Mouse (Mus musculus): Measurements from ENCODE around the gene Itpr1.
A peak's percentile ranks its signal among the peaks of the same experiment; 100 is the strongest.

DNA sequence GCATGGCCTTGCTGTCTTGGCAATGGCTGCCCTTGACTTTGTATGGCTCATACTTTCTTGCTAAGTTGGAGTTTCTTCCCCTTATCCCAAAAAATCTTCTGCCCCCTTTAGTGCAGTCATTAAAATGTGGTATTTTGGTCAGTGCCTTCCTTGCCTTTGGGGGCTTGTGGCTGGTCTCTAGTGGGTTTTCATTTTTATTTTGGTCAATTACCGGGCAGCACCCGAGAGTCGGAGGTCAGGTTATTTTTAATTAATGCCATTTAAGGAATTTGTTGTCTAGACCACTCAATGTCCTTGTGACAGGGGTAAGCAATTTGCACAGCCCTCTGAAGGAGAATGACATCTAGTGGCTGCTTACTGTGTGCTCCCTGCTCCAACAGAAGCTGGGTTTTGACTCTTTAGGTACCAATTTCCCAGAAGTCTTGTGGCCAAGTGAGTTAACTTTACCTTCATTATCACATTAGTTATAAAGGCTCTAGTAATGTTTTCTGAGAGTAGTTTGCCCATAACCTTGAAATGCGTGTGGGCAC is 130.9 kb downstream of the Itpr1 start:
- TF ChIP-seq CTCF (IDR thresholded peaks at IDR 0.05; ENCODE audit: insufficient read depth, low read length) (peak; percentile 8; the same call in 1 of the 2 replicates), POLR2A (IDR thresholded peaks at IDR 0.05; ENCODE audit: borderline replicate concordance, extremely low read depth, low read depth, low read length) (no peak)

Data from lung, adult 2 months (tissue).